Mouse (Mus musculus): ENCODE results near the gene Rpl7l1. TPM values are rescaled to one million over a fixed set of nuclear protein-coding genes. Genes with fewer than 3 reads are reported as not detected.
"Not testable (repeated sequence)": the region's sequence is repeated elsewhere in the genome, so short reads cannot be mapped to it uniquely, and the experiment has no call there.

Gene Rpl7l1
- total and polyA plus RNA-seq, 2 experiments from 2014 or later, result 44.3 to 72.9 TPM

- Histone ChIP-seq H3K4me2 (ENCODE audit: low read depth, low read length) (peak overlapping the region; percentile 97), H3K27me3 (ENCODE audit: control insufficient read depth, insufficient read depth, low read length) (no peaks in the 10 kb centered on the region), H3K4me1 (ENCODE audit: control insufficient read depth, insufficient read depth) (no peaks in the 10 kb centered on the region), H3K9ac (replicated peaks; ENCODE audit: low read depth, low read length) (no peak overlapping the region), H3K9me3 (replicated peaks; ENCODE audit: control insufficient read depth, low read length) (no peaks in the 10 kb centered on the region), H3K36me3 (replicated peaks; ENCODE audit: control insufficient read depth, insufficient read depth, low read length) (peaks cover 23% of the 10 kb centered on the region), H3K27ac (ENCODE audit: low read depth) (peak overlapping the region; percentile 88; the same call in 1 of the 2 replicates), H3K4me3 (ENCODE audit: low read depth, low read length) (peak overlapping the region; percentile 97; the same call in 1 of the 2 replicates)
- no peak for TF ChIP-seq EP300 (IDR thresholded peaks at IDR 0.05; ENCODE audit: low read depth)
- TF ChIP-seq CTCF (IDR thresholded peaks at IDR 0.05; ENCODE audit: low read depth), result no peak
- DNase-seq (ENCODE audit: low spot score), result no peak
- ATAC-seq (ENCODE audit: insufficient read depth, low read depth), result no peak
- WGBS, result 58% methylated on average over 17 of the region's 17 CpGs
Measured at GRCm38 (mm10) chr17:46771616-46772015, 10.9 kb downstream of the Rpl7l1 start.

DNA sequence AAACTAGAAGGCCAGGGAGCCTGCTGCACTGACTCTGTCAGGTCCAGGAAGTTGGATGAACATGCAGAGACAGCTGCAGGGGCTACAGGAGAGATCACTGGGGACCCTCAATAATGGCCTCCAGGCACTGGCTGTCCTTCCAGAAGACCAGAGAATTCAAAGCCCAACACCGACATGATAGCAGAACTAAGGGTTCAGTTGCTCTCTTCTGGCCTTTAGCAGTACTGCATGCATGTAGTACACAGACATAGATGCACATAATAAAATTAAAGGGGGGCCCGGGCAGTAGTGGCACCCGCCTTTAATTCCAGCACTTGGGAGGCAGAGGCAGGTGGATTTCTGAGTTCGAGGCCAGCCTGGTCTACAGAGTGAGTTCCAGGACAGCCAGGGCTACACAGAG is 11.4 kb downstream of the Rpl7l1 start:
- H3K4me2 ChIP-seq (ENCODE audit: low read depth, low read length), result no peak overlapping the region
- H3K27ac ChIP-seq (ENCODE audit: low read depth), result no peak overlapping the region
- no peaks in the 10 kb centered on the region for H3K27me3 ChIP-seq (ENCODE audit: control insufficient read depth, insufficient read depth, low read length)
- no peaks in the 10 kb centered on the region for H3K4me1 ChIP-seq (ENCODE audit: control insufficient read depth, insufficient read depth)
- 86% methylated on average over 4 of the region's 4 CpGs for WGBS
- TF ChIP-seq EP300 (IDR thresholded peaks at IDR 0.05; ENCODE audit: low read depth) (no peak), CTCF (IDR thresholded peaks at IDR 0.05; ENCODE audit: low read depth) (peak; percentile 24)
- H3K36me3 ChIP-seq (replicated peaks; ENCODE audit: control insufficient read depth, insufficient read depth, low read length), result peaks cover 17% of the 10 kb centered on the region
- no peaks in the 10 kb centered on the region for H3K9me3 ChIP-seq (replicated peaks; ENCODE audit: control insufficient read depth, low read length)
- no peak overlapping the region for H3K4me3 ChIP-seq (ENCODE audit: low read depth, low read length)
- DNase-seq (ENCODE audit: low spot score) (no peak), ATAC-seq (ENCODE audit: insufficient read depth, low read depth) (no peak)
- no peak overlapping the region for H3K9ac ChIP-seq (replicated peaks; ENCODE audit: low read depth, low read length)

- ATAC-seq (ENCODE audit: insufficient read depth, low read depth) (no peak), DNase-seq (ENCODE audit: low spot score) (no peak)
- no peaks in the 10 kb centered on the region for H3K9me3 ChIP-seq (replicated peaks; ENCODE audit: control insufficient read depth, low read length)
- H3K4me1 ChIP-seq (ENCODE audit: control insufficient read depth, insufficient read depth), result no peaks in the 10 kb centered on the region
- no peak for TF ChIP-seq CTCF (IDR thresholded peaks at IDR 0.05; ENCODE audit: low read depth)
- no peak for TF ChIP-seq EP300 (IDR thresholded peaks at IDR 0.05; ENCODE audit: low read depth)
- no peak overlapping the region for H3K4me3 ChIP-seq (ENCODE audit: low read depth, low read length)
- H3K36me3 ChIP-seq (replicated peaks; ENCODE audit: control insufficient read depth, insufficient read depth, low read length), result peaks cover 12% of the 10 kb centered on the region
- H3K27ac ChIP-seq (ENCODE audit: low read depth), result no peak overlapping the region
- WGBS, result 86% methylated on average over 11 of the region's 11 CpGs
- H3K9ac ChIP-seq (replicated peaks; ENCODE audit: low read depth, low read length), result no peak overlapping the region
- no peak overlapping the region for H3K4me2 ChIP-seq (ENCODE audit: low read depth, low read length)
- no peaks in the 10 kb centered on the region for H3K27me3 ChIP-seq (ENCODE audit: control insufficient read depth, insufficient read depth, low read length)
Measured at GRCm38 (mm10) chr17:46770546-46770945, 11.9 kb downstream of the Rpl7l1 start.

GRCm38 (mm10) chr17:46767868-46768267 is 14.6 kb downstream of the Rpl7l1 start:
- Histone ChIP-seq H3K4me3 (ENCODE audit: low read depth, low read length) (no peak overlapping the region), H3K27me3 (ENCODE audit: control insufficient read depth, insufficient read depth, low read length) (no peaks in the 10 kb centered on the region), H3K4me1 (ENCODE audit: control insufficient read depth, insufficient read depth) (no peaks in the 10 kb centered on the region), H3K9ac (replicated peaks; ENCODE audit: low read depth, low read length) (no peak overlapping the region), H3K4me2 (ENCODE audit: low read depth, low read length) (no peak overlapping the region), H3K36me3 (replicated peaks; ENCODE audit: control insufficient read depth, insufficient read depth, low read length) (no peaks in the 10 kb centered on the region), H3K27ac (ENCODE audit: low read depth) (no peak overlapping the region), H3K9me3 (replicated peaks; ENCODE audit: control insufficient read depth, low read length) (no peaks in the 10 kb centered on the region)
- no peak for TF ChIP-seq CTCF (IDR thresholded peaks at IDR 0.05; ENCODE audit: low read depth)
- no peak for TF ChIP-seq EP300 (IDR thresholded peaks at IDR 0.05; ENCODE audit: low read depth)
- 47% methylated on average over 8 of the region's 8 CpGs for WGBS
- no peak for ATAC-seq (ENCODE audit: insufficient read depth, low read depth)
- DNase-seq (ENCODE audit: low spot score), result no peak

- not testable (repeated sequence) for H3K27me3 ChIP-seq (ENCODE audit: control insufficient read depth, insufficient read depth, low read length)
Measured at GRCm38 (mm10) chr17:46764916-46765315, 17.6 kb downstream of the Rpl7l1 start.

DNA sequence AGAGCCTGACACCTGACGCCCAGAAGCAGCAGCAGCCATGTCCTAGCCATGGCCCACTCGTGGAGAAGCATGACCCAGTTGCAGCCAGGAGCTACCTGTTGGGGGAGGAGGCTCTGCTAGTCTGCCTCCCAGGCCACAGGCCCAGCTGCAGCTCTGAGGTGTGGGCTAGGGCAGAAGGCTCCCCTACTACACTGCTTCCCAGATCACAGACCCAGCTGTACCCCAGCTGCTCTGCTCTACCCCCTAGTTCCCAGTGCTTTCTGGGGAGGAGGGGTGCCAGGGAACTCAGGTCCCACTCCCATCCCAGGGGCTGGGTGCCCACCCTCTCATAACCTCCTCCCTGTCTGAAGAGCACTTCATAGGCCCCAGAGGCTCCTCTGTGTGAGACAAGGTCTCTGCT is 18.9 kb downstream of the Rpl7l1 start, which contains the start of gene Ptcra:
TSS of gene Ptcra (minus strand) at position 169 of the 400 bp plus-strand sequence.
- no peak within 1 kb of the TSS; the same call in 1 of the 2 replicates for H3K4me2 ChIP-seq (ENCODE audit: low read depth, low read length)
- no peaks in the 10 kb centered on the region for H3K36me3 ChIP-seq (replicated peaks; ENCODE audit: control insufficient read depth, insufficient read depth, low read length)
- H3K27ac ChIP-seq (ENCODE audit: low read depth), result no peak within 1 kb of the TSS
- WGBS, result 56% methylated on average over 2 of the region's 2 CpGs
- TF ChIP-seq EP300 (IDR thresholded peaks at IDR 0.05; ENCODE audit: low read depth) (no peak), CTCF (IDR thresholded peaks at IDR 0.05; ENCODE audit: low read depth) (no peak)
- no peak for ATAC-seq (ENCODE audit: insufficient read depth, low read depth)
- no peak within 1 kb of the TSS; the same call in 1 of the 2 replicates for H3K4me3 ChIP-seq (ENCODE audit: low read depth, low read length)
- no peak for DNase-seq (ENCODE audit: low spot score)
- no peaks in the 10 kb centered on the region for H3K9me3 ChIP-seq (replicated peaks; ENCODE audit: control insufficient read depth, low read length)
- no peak within 1 kb of the TSS for H3K9ac ChIP-seq (replicated peaks; ENCODE audit: low read depth, low read length)
- H3K27me3 ChIP-seq (ENCODE audit: control insufficient read depth, insufficient read depth, low read length), result no peaks in the 10 kb centered on the region
- no peaks in the 10 kb centered on the region for H3K4me1 ChIP-seq (ENCODE audit: control insufficient read depth, insufficient read depth)

More at GRCm38 (mm10) chr17:46764916-46765315, 17.6 kb downstream of the Rpl7l1 start:
- H3K4me3 ChIP-seq (ENCODE audit: low read depth, low read length); H3K4me2 ChIP-seq (ENCODE audit: low read depth, low read length); H3K36me3 ChIP-seq (replicated peaks; ENCODE audit: control insufficient read depth, insufficient read depth, low read length); H3K9me3 ChIP-seq (replicated peaks; ENCODE audit: control insufficient read depth, low read length); H3K27ac ChIP-seq (ENCODE audit: low read depth); H3K9ac ChIP-seq (replicated peaks; ENCODE audit: low read depth, low read length); DNase-seq (ENCODE audit: low spot score); ATAC-seq (ENCODE audit: insufficient read depth, low read depth); H3K4me1 ChIP-seq (ENCODE audit: control insufficient read depth, insufficient read depth): not testable (repeated sequence)
- 47% methylated on average over 8 of the region's 9 CpGs for WGBS
